Mouse (Mus musculus) adrenal gland, postnatal 25 days (tissue): ENCODE measurements around the gene Odc1. TPM values are rescaled to one million over a fixed set of nuclear protein-coding genes. Genes with fewer than 3 reads are reported as not detected.
"Not testable (repeated sequence)": the region's sequence is repeated elsewhere in the genome, so short reads cannot be mapped to it uniquely, and the experiment has no call there.

ENCODE experiments used
- DNase-seq: peaks from one replicate; pipeline ENCODE4 v3.0.0; 2021; ENCODE audit warnings: mixed read lengths
- long read RNA-seq: library from polyadenylated mRNA; stranded (forward); transcript quantifications from one replicate; pipeline ENCODE4 v2.0.0, GENCODE M21; 2021
- total RNA-seq: library from RNA; stranded (reverse); gene quantifications from 2 replicates; pipeline ENCODE4 v1.2.3, GENCODE M21; 2021

Gene Odc1
- total RNA-seq = 289 and 311 TPM in 2 replicates
- long read RNA-seq, transcript Odc1-201 (12 exons, 2,208 nt) = major isoform, 275 of 331 reads
- long read RNA-seq, partial matches to known transcripts = 12 of 331 reads
- long read RNA-seq, other reads (novel, unspliced or antisense) = 44 of 331 reads

- DNase-seq = peak; percentile 99
Observed at GRCm38 (mm10) chr12:17544209-17545106, at the start of gene Odc1. TSS of gene Odc1 (plus strand) at chr12:17544794.

GRCm38 (mm10) chr12:17494809-17495208 lies 49.8 kb upstream of the Odc1 start:
- no peak for DNase-seq

- peak; percentile 65 for DNase-seq
Observed at GRCm38 (mm10) chr12:17495858-17496451, 48.6 kb upstream of the Odc1 start.

GRCm38 (mm10) chr12:17505620-17506074 lies 38.9 kb upstream of the Odc1 start:
- DNase-seq = no peak

- DNase-seq = no peak
Observed at GRCm38 (mm10) chr12:17506117-17506993, 38.2 kb upstream of the Odc1 start.

GRCm38 (mm10) chr12:17506994-17507542 lies 37.5 kb upstream of the Odc1 start:
- DNase-seq = no peak

- no peak for DNase-seq
Observed at GRCm38 (mm10) chr12:17509310-17509709, 35.3 kb upstream of the Odc1 start.

GRCm38 (mm10) chr12:17510158-17510557 lies 34.4 kb upstream of the Odc1 start:
- peak; percentile 78 for DNase-seq

GRCm38 (mm10) chr12:17511019-17511418 lies 33.6 kb upstream of the Odc1 start:
- DNase-seq = no peak

GRCm38 (mm10) chr12:17529180-17529579 lies 15.4 kb upstream of the Odc1 start:
- DNase-seq = no peak

GRCm38 (mm10) chr12:17529726-17530125 lies 14.9 kb upstream of the Odc1 start:
- no peak for DNase-seq

- no peak for DNase-seq
Observed at GRCm38 (mm10) chr12:17530825-17531224, 13.8 kb upstream of the Odc1 start.

GRCm38 (mm10) chr12:17536222-17536621 lies 8.4 kb upstream of the Odc1 start:
- DNase-seq = no peak

- no peak for DNase-seq
Observed at GRCm38 (mm10) chr12:17537147-17537546, 7.4 kb upstream of the Odc1 start.

GRCm38 (mm10) chr12:17538087-17538486 lies 6.5 kb upstream of the Odc1 start:
- no peak for DNase-seq

- DNase-seq = no peak
Observed at GRCm38 (mm10) chr12:17539041-17539440, 5.6 kb upstream of the Odc1 start.

GRCm38 (mm10) chr12:17540040-17540552 lies 4.5 kb upstream of the Odc1 start:
- DNase-seq = no peak

- DNase-seq = no peak
Observed at GRCm38 (mm10) chr12:17545107-17545571, 545 bp downstream of the Odc1 start.

- no peak for DNase-seq
Observed at GRCm38 (mm10) chr12:17545884-17546283, 1.3 kb downstream of the Odc1 start.

GRCm38 (mm10) chr12:17547552-17547951 lies 3.0 kb downstream of the Odc1 start:
- not testable (repeated sequence) for DNase-seq

- DNase-seq = no peak
Observed at GRCm38 (mm10) chr12:17548505-17548904, 3.9 kb downstream of the Odc1 start.
